Mouse (Mus musculus): ENCODE results near the gene Kcnma1. TPM values are rescaled to one million over a fixed set of nuclear protein-coding genes. Genes with fewer than 3 reads are reported as not detected.

Gene Kcnma1
- total RNA-seq, 4 experiments from 2014 or later: 151 to 190 (median 165) TPM

DNA sequence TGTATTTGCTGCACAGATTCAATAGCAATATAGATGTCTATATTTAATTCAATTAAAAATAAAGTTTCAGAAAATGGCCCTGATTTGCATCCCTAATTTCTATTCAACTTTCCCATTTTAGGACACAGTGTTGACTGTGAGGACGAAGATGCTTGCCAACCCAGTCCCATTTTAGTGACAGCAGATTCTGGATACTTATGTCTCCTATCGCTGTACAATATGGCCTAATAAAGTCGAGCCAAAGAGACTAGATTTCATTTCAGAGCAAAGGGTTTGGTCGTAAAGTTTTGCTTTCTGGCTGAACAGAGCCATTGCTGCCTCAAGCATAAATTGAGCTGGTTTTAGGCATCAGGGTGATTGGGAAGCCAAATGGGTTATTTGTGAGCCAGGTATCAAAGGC lies 539.2 kb downstream of the Kcnma1 start:
- no peak for DNase-seq (ENCODE audit: low spot score in 2 of 2)

DNA sequence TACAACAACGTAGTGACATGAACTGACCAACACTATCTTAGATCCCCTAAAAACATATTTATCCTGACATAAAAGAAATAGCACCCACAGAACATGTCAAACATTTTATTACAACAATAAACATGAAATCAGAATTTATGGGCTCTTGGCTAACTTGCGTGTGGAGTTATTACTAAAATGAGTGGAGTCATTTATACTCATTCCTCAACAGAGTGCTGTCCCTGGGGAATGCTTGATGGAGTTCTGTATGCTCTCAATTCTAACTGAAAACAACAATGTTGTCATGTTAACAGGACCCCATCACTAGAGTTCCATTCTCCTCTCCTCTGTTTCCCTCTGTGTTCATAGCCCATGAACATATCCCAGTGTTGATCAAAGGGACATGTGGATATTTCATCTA lies 544.2 kb downstream of the Kcnma1 start:
- DNase-seq (ENCODE audit: low spot score in 2 of 2): no peak

DNA sequence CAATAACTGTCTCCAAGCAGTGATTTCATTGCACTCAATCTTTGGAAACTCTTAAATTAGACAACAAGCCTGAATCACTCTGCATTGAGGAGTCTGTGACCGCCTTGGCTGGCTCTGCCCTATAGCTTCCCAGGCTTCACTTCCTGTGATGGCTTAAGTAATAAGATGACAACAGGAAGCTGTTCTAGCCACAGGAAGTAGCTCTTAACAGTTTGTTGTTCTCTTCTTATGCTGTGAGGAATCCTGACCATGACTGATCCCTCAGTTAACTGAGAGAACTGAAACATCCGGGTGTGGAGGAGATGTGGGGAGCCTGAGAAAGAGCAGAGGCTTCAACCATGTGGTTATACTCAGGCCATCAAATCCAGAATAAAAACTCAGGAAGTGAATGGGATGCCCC lies 549.2 kb downstream of the Kcnma1 start:
- DNase-seq (ENCODE audit: low spot score in 2 of 2): no peak

DNA sequence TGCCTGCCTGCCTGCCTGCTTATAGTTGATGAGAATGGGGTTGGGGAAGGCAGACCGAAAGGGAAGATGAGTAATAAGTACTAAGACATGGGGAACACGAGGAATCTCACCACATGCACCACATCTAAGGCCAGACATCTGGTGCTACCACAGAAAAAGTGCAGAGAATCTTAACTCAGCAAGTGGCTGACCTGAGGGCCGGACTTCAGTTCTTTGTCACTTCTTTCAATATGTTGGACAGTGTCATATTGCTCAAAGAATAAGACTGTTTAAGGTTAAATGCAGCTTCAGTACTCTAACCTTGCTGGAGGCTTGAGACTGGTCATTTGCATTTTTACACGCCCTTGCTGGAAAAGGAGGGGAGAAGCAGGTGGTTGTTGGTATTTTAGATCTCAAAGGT lies 555.7 kb downstream of the Kcnma1 start:
- DNase-seq (ENCODE audit: low spot score in 2 of 2): no peak

GRCm38 (mm10) chr14:23451681-23452080 lies 562.6 kb downstream of the Kcnma1 start:
- DNase-seq (ENCODE audit: low spot score in 2 of 2): no peak

DNA sequence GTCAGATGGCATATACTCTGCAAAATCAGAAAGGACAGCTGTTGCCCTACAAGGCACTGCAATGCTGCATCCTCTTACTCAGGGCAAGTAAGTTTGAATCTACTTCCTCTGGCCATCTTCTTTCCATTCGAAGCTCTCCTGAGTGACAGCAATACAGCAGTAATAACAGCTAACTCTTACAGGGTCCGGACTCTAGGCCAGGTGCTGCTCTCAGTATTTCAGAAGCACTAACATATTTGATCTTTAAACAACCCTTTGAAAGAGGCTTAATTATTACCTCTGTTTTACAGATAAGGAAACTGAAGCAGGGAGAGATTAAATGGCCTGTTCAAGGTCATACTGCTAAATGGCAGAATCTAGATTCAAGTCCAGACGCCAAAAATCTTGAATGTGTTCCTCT lies 576.8 kb downstream of the Kcnma1 start:
- no peak for DNase-seq (ENCODE audit: low spot score in 2 of 2)

GRCm38 (mm10) chr14:23435861-23436260 lies 578.4 kb downstream of the Kcnma1 start:
- no peak for DNase-seq (ENCODE audit: low spot score in 2 of 2)

GRCm38 (mm10) chr14:23430006-23430405 lies 584.3 kb downstream of the Kcnma1 start:
- no peak for DNase-seq (ENCODE audit: low spot score in 2 of 2)

GRCm38 (mm10) chr14:23429043-23429442 lies 585.2 kb downstream of the Kcnma1 start:
- DNase-seq (ENCODE audit: low spot score in 2 of 2): no peak

DNA sequence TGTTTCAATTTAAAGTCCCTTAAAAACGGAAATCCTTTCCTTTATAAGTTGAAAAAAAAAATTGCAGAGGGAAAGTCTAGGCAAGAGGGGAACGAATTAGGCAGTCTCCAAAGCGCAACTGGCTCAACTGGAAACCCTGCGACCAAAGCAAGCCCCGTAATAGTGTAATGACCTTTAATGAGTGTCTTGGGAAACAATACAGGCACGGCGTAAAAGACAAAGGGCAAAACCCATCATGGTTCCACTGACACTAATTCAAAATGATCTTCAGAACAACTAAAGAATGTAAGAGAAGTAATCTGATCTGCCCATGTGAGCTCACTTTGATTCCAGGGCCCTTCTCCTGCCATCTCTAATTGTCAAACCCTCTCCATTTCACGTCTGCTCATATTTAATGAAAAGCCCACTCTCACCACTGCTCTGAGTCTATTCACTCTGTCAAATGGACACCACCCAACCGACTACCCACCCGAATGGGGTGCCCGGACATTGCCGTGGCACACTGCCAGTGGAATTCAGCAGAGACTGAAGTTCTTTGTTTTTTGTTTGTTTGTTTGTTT lies 591.7 kb downstream of the Kcnma1 start:
- no peak for DNase-seq (ENCODE audit: low spot score in 2 of 2)

- DNase-seq (ENCODE audit: low spot score in 2 of 2): no peak
These were observed 595.3 kb downstream of the Kcnma1 start for GRCm38 (mm10) chr14:23418955-23419354.

DNA sequence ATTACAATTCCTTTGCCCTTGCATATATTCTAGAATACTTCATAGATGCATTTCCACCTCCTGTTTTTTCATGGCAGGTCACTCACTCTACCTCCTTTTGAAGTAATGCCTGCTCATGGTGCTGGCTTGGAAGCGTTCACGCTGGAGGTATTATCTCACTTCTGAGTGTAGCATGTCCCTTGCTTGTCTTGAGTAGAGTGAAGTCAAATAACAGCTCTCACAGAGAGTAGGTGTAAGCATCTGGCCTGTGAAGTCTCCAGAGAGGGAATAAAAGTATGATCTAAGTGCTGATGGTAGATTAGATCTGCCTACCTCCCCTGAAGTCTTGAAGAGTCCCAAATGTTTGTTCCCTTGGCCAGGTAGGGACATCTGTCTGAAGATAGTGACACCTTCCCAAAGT lies 607.2 kb downstream of the Kcnma1 start:
- DNase-seq (ENCODE audit: low spot score in 2 of 2): no peak

- DNase-seq (ENCODE audit: low spot score in 2 of 2): no peak
These were observed 613.4 kb downstream of the Kcnma1 start for GRCm38 (mm10) chr14:23400777-23401469.

DNA sequence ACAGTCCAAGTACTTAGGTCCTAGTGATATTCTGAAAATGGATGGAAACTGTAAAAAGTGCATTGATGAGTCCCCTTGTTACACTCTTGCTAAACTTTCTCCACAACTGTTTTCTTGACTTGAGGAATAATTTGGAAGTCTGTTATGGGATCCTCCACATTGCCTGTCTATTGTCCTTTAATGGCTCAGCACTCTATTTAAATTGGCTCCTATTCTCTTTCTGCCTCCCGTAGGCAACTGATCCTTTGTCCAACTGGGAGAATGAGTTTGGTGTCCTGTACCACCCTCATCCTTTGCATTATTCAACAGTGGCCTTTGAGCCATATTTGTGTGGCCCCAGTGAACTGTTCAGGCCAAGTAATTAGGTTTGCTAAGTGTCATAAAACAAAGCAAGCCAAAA lies 616.6 kb downstream of the Kcnma1 start:
- DNase-seq (ENCODE audit: low spot score in 2 of 2): no peak

- no peak for DNase-seq (ENCODE audit: low spot score in 2 of 2)
These were observed 622.7 kb downstream of the Kcnma1 start for GRCm38 (mm10) chr14:23391566-23391965.

DNA sequence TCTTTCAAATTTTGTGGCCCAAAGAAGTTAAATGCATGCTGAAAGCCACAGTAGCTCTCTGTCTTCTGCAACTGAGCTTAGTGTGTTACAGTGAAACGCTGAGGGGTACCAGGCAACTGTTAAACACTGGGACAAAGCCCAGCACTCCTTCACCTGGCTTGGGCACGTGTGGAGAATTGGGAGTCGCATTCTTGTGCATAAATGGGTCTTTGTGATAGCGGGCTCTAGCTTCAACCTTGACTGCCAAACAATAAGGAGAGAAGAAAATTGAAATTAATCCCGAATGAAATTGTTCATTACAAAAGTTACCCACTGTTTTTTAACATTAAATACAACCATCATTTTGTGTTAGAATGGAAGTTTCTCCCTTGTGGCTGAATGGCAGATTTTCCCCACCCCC lies 623.5 kb downstream of the Kcnma1 start:
- no peak for DNase-seq (ENCODE audit: low spot score in 2 of 2)

- DNase-seq (ENCODE audit: low spot score in 2 of 2): no peak
These were observed 624.1 kb downstream of the Kcnma1 start for GRCm38 (mm10) chr14:23390161-23390560.

DNA sequence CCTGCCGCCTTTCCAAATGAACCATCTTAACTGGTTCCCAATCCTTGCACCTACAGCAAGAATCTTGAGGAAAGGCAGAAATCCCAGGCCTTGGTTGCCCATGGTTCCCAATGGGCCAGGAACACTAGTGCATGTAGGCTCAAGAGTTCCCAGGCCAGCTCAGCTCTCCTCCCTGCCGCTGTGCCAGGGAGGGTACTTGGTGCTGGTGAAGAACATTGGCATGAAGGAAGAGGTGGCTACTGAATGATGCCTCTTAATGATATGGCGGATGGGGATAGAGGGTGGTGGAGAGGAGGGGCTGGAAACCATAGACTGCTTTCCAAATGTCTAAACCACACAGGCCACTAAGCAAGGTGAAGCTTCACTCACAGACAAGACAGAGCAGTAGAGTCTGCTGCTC lies 627.5 kb downstream of the Kcnma1 start:
- no peak for DNase-seq (ENCODE audit: low spot score in 2 of 2)

DNA sequence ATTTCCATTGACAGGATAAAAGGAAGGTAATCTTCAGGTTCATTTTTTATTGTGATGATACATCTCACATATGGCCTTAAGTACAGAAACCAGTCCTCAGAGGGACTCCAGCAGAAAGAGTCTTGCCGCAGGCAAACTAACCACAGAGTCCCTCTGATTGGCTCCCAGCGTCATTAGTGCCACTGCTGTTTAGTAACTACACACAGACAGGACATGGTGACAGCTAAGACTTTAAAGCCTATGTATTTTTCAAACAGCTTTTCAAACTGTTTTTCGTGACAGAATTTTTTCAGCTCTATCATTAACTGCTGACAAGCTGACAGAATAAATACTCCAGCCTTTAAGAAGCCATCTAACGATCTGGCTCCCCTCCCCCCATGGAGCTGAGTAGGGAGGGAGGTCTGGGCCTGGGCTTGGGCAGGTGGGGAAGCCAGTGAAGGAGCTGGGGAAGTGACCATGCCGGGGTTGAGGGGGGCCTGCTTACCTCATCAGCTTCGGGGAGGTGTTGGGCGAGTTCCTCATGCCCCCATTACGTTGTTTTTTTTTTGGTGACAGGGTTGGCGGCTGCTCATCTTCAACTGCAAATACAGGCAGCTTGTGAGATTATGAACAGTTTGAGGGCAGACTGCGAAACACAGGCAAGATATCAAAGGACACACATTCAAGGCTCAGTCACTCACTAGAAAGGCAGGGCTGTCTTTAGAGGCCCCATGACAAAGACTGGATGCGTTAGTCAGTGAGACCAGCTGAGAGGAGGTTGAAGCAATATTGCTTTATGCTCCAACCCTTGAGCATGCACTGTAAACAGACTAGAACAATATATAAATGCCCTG lies 628.3 kb downstream of the Kcnma1 start:
- no peak for DNase-seq (ENCODE audit: low spot score in 2 of 2)

GRCm38 (mm10) chr14:23378351-23379087 lies 635.8 kb downstream of the Kcnma1 start:
- DNase-seq (ENCODE audit: low spot score in 2 of 2): no peak

GRCm38 (mm10) chr14:23372021-23372420 lies 642.3 kb downstream of the Kcnma1 start:
- DNase-seq (ENCODE audit: low spot score in 2 of 2): no peak

DNA sequence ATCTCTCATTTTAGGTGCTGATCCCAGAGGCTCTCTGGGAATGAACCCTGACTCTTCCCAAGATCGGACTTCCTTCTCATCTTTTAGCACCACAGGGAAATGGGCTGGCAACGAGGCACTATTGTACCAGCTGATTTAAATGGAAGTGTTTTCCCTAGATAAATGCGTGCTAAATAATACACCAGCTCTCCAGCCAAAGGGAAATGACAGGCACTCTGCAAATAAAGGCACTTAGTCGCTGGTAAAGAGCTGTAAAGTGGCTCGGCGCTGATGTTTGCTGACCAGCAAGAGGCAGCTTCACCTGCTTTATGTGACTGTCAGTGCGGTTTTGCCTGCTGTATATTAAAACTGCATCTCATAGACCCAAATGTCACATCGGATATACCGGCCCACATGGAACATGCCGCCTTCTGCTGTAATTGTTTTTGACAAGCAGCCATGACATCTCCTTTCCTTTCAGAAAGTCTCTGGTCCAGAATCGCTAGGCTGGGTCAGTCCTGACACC lies 653.7 kb downstream of the Kcnma1 start:
- no peak for DNase-seq (ENCODE audit: low spot score in 2 of 2)

Measured in left cerebral cortex, adult 8-10 months (tissue).